Mouse (Mus musculus) brain, embryonic 14.5 days (tissue): ENCODE measurements at regions not wholly inside any gene's neighbourhood (a gene's known extent, or its start where the extent isn't known, plus 50 kb on each side); places are given as distances from the start of the nearest gene placed in this dataset.

ENCODE experiments used
- CTCF ChIP-seq: fragments of 200-500 bp; IDR thresholded peaks from 2 replicates; pipeline ENCODE4 v1.5.1; 2012; ENCODE audit warnings: inconsistent platforms, mild to moderate bottlenecking, moderate library complexity, borderline replicate concordance; ENCODE audit not compliant: insufficient read depth, insufficient read length; ENCODE audit errors: extremely low read depth
- POLR2A ChIP-seq: fragments of 200-500 bp; IDR thresholded peaks from 2 replicates; pipeline ENCODE4 v1.6.1; 2012; ENCODE audit warnings: mild to moderate bottlenecking, inconsistent platforms, borderline replicate concordance; ENCODE audit not compliant: poor library complexity, insufficient read depth, insufficient read length, severe bottlenecking; ENCODE audit errors: extremely low read depth

DNA sequence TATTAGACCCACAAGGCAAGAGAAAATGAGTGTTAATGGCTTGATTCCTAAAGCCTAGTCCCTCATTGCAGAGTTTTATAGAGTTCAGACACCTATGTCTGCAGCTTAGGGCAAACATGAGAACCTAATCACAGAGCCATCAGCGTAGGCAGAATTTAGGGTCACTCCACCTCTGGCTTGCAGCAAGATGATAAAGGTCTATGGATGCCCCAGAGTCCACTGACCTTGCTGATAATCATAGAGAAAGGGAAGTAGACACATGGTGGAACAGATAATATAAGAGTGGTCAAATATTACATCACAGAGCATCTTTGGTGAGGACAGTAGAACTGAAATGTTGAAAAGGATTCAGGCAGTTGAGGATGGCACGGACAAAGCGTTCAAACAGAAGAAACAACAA is 530.7 kb downstream of the Rab28 start:
- no peak for TF ChIP-seq POLR2A
- TF ChIP-seq CTCF: no peak
